Comparison of ENCODE assay signal across 11 mouse cellular contexts in genomic region chr15:84942647-84943285, GRCm38 (mm10). TPM values are rescaled to one million over a fixed set of nuclear protein-coding genes. Genes with fewer than 3 reads are reported as not detected.
DNase-seq lines count a peak whose midpoint lies in the region; ATAC-seq and TF ChIP-seq lines count a peak whose summit lies in the region.
"Had no signal": no experiment of that assay in that cellular context is flagged by ENCODE, and none has a peak within 500 bp of the region (broad histone marks: within the 10 kb centered on the region; RNA-seq: fewer than 3 reads in every experiment).

No protein-coding gene starts in this region.

- H3K4me3 ChIP-seq in hindbrain, embryonic 15.5 days = no peak overlapping the region
- H3K4me3 ChIP-seq in hindbrain, embryonic 10.5 days = no peak overlapping the region
- no peak overlapping the region for H3K4me3 ChIP-seq in neural tube, embryonic 15.5 days (replicated peaks)
- H3K4me3 ChIP-seq in layer of hippocampus, adult 2 months = no peak overlapping the region
- no peak overlapping the region for H3K4me3 ChIP-seq in stomach, postnatal 0 days (ENCODE audit: low read depth, low read length)

- no peak overlapping the region for H3K9ac ChIP-seq in hindbrain, embryonic 15.5 days
- H3K9ac ChIP-seq in neural tube, embryonic 15.5 days (replicated peaks) = no peak overlapping the region
- no peak overlapping the region for H3K9ac ChIP-seq in stomach, postnatal 0 days (ENCODE audit: low read length)
- H3K9ac ChIP-seq: lung, embryonic 14.5 days had no signal

- no peak overlapping the region for H3K4me2 ChIP-seq in hindbrain, embryonic 15.5 days
- no peak overlapping the region for H3K4me2 ChIP-seq in neural tube, embryonic 15.5 days
- no peak overlapping the region for H3K4me2 ChIP-seq in stomach, postnatal 0 days (replicated peaks; ENCODE audit: low read depth)
- H3K4me2 ChIP-seq: lung, embryonic 14.5 days had no signal

- H3K27ac ChIP-seq in hindbrain, embryonic 15.5 days (replicated peaks) = peak overlapping the region; percentile 10; the same call in 1 of the 2 replicates
- H3K27ac ChIP-seq in hindbrain, embryonic 10.5 days = no peak overlapping the region
- H3K27ac ChIP-seq in neural tube, embryonic 15.5 days (replicated peaks) = peak overlapping the region; percentile 37; the same call in 1 of the 2 replicates
- H3K27ac ChIP-seq in layer of hippocampus, adult 2 months = peak overlapping the region; percentile 71
- H3K27ac ChIP-seq in stomach, postnatal 0 days (replicated peaks) = no peak overlapping the region

- 63% methylated on average over 11 of the region's 11 CpGs for WGBS in hindbrain, embryonic 15.5 days
- 81% methylated on average over 11 of the region's 11 CpGs for WGBS in hindbrain, embryonic 10.5 days
- 65% methylated on average over 11 of the region's 11 CpGs for WGBS in neural tube, embryonic 15.5 days
- 46% methylated on average over 11 of the region's 11 CpGs for WGBS in stomach, postnatal 0 days

- H3K9me3 ChIP-seq in hindbrain, embryonic 15.5 days = no peaks in the 10 kb centered on the region
- no peaks in the 10 kb centered on the region for H3K9me3 ChIP-seq in hindbrain, embryonic 10.5 days
- no peaks in the 10 kb centered on the region for H3K9me3 ChIP-seq in neural tube, embryonic 15.5 days (replicated peaks)
- H3K9me3 ChIP-seq in stomach, postnatal 0 days (ENCODE audit: control insufficient read depth, low read length) = no peaks in the 10 kb centered on the region

- H3K4me1 ChIP-seq in hindbrain, embryonic 15.5 days (replicated peaks) = no peaks in the 10 kb centered on the region
- no peaks in the 10 kb centered on the region for H3K4me1 ChIP-seq in hindbrain, embryonic 10.5 days (replicated peaks)
- no peaks in the 10 kb centered on the region for H3K4me1 ChIP-seq in neural tube, embryonic 15.5 days
- no peaks in the 10 kb centered on the region for H3K4me1 ChIP-seq in stomach, postnatal 0 days (replicated peaks; ENCODE audit: control insufficient read depth, insufficient read depth)

- DNase-seq in hindbrain, embryonic 10.5 days (ENCODE audit: low spot score) = no peak
- no peak for DNase-seq in neural tube, embryonic 10.5 days (ENCODE audit: extremely low spot score, low spot score)
- peak; percentile 63 to 71 for DNase-seq in layer of hippocampus, adult 2 months (ENCODE audit: low spot score in 2 of 2)
- no peak for DNase-seq in stomach, postnatal 0 days (ENCODE audit: low spot score)
- DNase-seq in gastrocnemius, postnatal 36 days = no peak
- DNase-seq: embryo, embryonic 11 days; lung, embryonic 14.5 days; right cerebral cortex, postnatal 4 days had no signal

- H3K36me3 ChIP-seq in hindbrain, embryonic 15.5 days = peaks cover 36% of the 10 kb centered on the region
- H3K36me3 ChIP-seq in hindbrain, embryonic 10.5 days = peaks cover 77% of the 10 kb centered on the region
- peaks cover 56% of the 10 kb centered on the region for H3K36me3 ChIP-seq in neural tube, embryonic 15.5 days
- peaks cover 20% of the 10 kb centered on the region for H3K36me3 ChIP-seq in stomach, postnatal 0 days (ENCODE audit: control insufficient read depth, insufficient read depth, low read length)

- no peak for TF ChIP-seq EP300 in stomach, postnatal 0 days (optimal IDR thresholded peaks at IDR 0.05)

- H3K27me3 ChIP-seq in hindbrain, embryonic 15.5 days = no peaks in the 10 kb centered on the region
- H3K27me3 ChIP-seq in hindbrain, embryonic 10.5 days (ENCODE audit: insufficient read depth, poor library complexity, severe bottlenecking) = no peaks in the 10 kb centered on the region
- H3K27me3 ChIP-seq in neural tube, embryonic 15.5 days (replicated peaks) = no peaks in the 10 kb centered on the region
- no peaks in the 10 kb centered on the region for H3K27me3 ChIP-seq in stomach, postnatal 0 days (ENCODE audit: control insufficient read depth, insufficient read depth, low read length)

- peak; percentile 72 for ATAC-seq in hindbrain, embryonic 15.5 days (ENCODE audit: low FRiP score, low read depth)
- ATAC-seq in neural tube, embryonic 15.5 days (ENCODE audit: low FRiP score) = no peak
- ATAC-seq in stomach, postnatal 0 days (ENCODE audit: low FRiP score, low TSS enrichment) = peak; percentile 44; the same call in 1 of the 2 replicates
- ATAC-seq: inflammation-experienced regulatory T-cells, adult 6 months had no signal

- TF ChIP-seq CTCF in layer of hippocampus, adult 2 months (conservative IDR thresholded peaks at IDR 0.05) = no peak
- no peak for TF ChIP-seq CTCF in stomach, postnatal 0 days (IDR thresholded peaks at IDR 0.05; ENCODE audit: low read depth)

- intact Hi-C loops in gastrocnemius, postnatal 36 days (cut with DNase I) = no loop called here

RNA-seq across cellular contexts. Expression of gene Nup50, which starts 19.6 kb away (rescaled TPM):
- polyA plus RNA-seq in hindbrain, embryonic 15.5 days (2015; fragmentation: Nextera tagmentation; extraction: Ambion mirVana) = 25.2 and 25.5 TPM in 2 replicates
- polyA plus RNA-seq in hindbrain, embryonic 10.5 days (2016; fragmentation: Nextera tagmentation; extraction: Ambion mirVana) = 62.0 and 69.7 TPM in 2 replicates
- polyA plus RNA-seq in neural tube, embryonic 15.5 days (2015; fragmentation: Nextera tagmentation; extraction: Ambion mirVana) = 21.5 and 27.5 TPM in 2 replicates
- 10 to 100 TPM; 32.0 to 33.3 TPM for total RNA-seq in layer of hippocampus, adult 2 months (2021)
- 17.6 and 17.7 TPM in 2 replicates for polyA plus RNA-seq in stomach, postnatal 0 days (2015; fragmentation: Nextera tagmentation; extraction: Ambion mirVana)
- total RNA-seq in gastrocnemius, postnatal 36 days (2021) = 10 to 100 TPM; 12.4 to 14.8 TPM

RNA-seq across cellular contexts. Expression of gene Gm29666, which starts 22.9 kb away (rescaled TPM):
- polyA plus RNA-seq in hindbrain, embryonic 15.5 days (2015; fragmentation: Nextera tagmentation; extraction: Ambion mirVana) = 0.98 and 1.0 TPM in 2 replicates
- polyA plus RNA-seq in hindbrain, embryonic 10.5 days (2016; fragmentation: Nextera tagmentation; extraction: Ambion mirVana) = 0.90 and 1.2 TPM in 2 replicates
- 1.1 TPM in 2 replicates for polyA plus RNA-seq in neural tube, embryonic 15.5 days (2015; fragmentation: Nextera tagmentation; extraction: Ambion mirVana)
- 1 to 10 TPM; 1.4 to 1.7 TPM for total RNA-seq in layer of hippocampus, adult 2 months (2021)
- 0.13 and 0.15 TPM in 2 replicates for polyA plus RNA-seq in stomach, postnatal 0 days (2015; fragmentation: Nextera tagmentation; extraction: Ambion mirVana)
- total RNA-seq in gastrocnemius, postnatal 36 days (2021) = under 1 TPM; 0.22 to 0.33 TPM

RNA-seq across cellular contexts. Expression of gene 5031439G07Rik, which starts 45.6 kb away (rescaled TPM):
- 39.3 and 43.6 TPM in 2 replicates for polyA plus RNA-seq in hindbrain, embryonic 15.5 days (2015; fragmentation: Nextera tagmentation; extraction: Ambion mirVana)
- 11.2 and 12.1 TPM in 2 replicates for polyA plus RNA-seq in hindbrain, embryonic 10.5 days (2016; fragmentation: Nextera tagmentation; extraction: Ambion mirVana)
- 21.6 and 24.9 TPM in 2 replicates for polyA plus RNA-seq in neural tube, embryonic 15.5 days (2015; fragmentation: Nextera tagmentation; extraction: Ambion mirVana)
- total RNA-seq in layer of hippocampus, adult 2 months (2021) = 10 to 100 TPM; 85.0 to 95.0 TPM
- 6.6 and 14.7 TPM in 2 replicates for polyA plus RNA-seq in stomach, postnatal 0 days (2015; fragmentation: Nextera tagmentation; extraction: Ambion mirVana)
- 10 to 100 TPM; 78.0 to 86.5 TPM for total RNA-seq in gastrocnemius, postnatal 36 days (2021)

Comparison
In these comparisons a context has a peak if more than half of its experiments do, and no peak if none do; other contexts are left out.
1. H3K27ac ChIP-seq: peak in hindbrain, embryonic 15.5 days (single experiment), neural tube, embryonic 15.5 days (single experiment) and layer of hippocampus, adult 2 months (single experiment); none in hindbrain, embryonic 10.5 days (single experiment) and stomach, postnatal 0 days (single experiment).
2. DNase-seq: peak in layer of hippocampus, adult 2 months (2 of 2); none in hindbrain, embryonic 10.5 days (single experiment), neural tube, embryonic 10.5 days (single experiment), stomach, postnatal 0 days (single experiment) and gastrocnemius, postnatal 36 days (0 of 2).